Mouse (Mus musculus): ENCODE measurements around the gene Ccdc92. TPM values are rescaled to one million over a fixed set of nuclear protein-coding genes. Genes with fewer than 3 reads are reported as not detected.

The Ccdc92 gene
- polyA plus RNA-seq, 1 experiment from 2014 or later, result 6.1 TPM

- H3K4me2 ChIP-seq (replicated peaks), result no peak overlapping the region
- H3K4me3 ChIP-seq, result no peak overlapping the region
- no peak for ATAC-seq (ENCODE audit: low FRiP score, low read depth)
- H3K9me3 ChIP-seq, result no peaks in the 10 kb centered on the region
- H3K9ac ChIP-seq, result no peak overlapping the region
- H3K27ac ChIP-seq, result no peak overlapping the region
- WGBS, result 62% methylated on average over 6 of the region's 6 CpGs
- no peaks in the 10 kb centered on the region for H3K27me3 ChIP-seq
- peaks cover 13% of the 10 kb centered on the region; the same call in 1 of the 2 replicates for H3K4me1 ChIP-seq
- peaks cover 84% of the 10 kb centered on the region for H3K36me3 ChIP-seq
These were observed 21.7 kb upstream of the Ccdc92 start for GRCm38 (mm10) chr5:124883877-124884276.

GRCm38 (mm10) chr5:124879801-124880200, 17.6 kb upstream of the Ccdc92 start:
- H3K27ac ChIP-seq, result no peak overlapping the region
- H3K36me3 ChIP-seq, result peaks cover 69% of the 10 kb centered on the region
- WGBS, result 88% methylated on average over 6 of the region's 6 CpGs
- no peaks in the 10 kb centered on the region for H3K9me3 ChIP-seq
- no peaks in the 10 kb centered on the region for H3K27me3 ChIP-seq
- no peak overlapping the region for H3K4me2 ChIP-seq (replicated peaks)
- H3K4me1 ChIP-seq, result peaks cover 14% of the 10 kb centered on the region; the same call in 1 of the 2 replicates
- no peak overlapping the region for H3K9ac ChIP-seq
- H3K4me3 ChIP-seq, result no peak overlapping the region
- no peak for ATAC-seq (ENCODE audit: low FRiP score, low read depth)

GRCm38 (mm10) chr5:124879251-124879650, 17.0 kb upstream of the Ccdc92 start:
- H3K9ac ChIP-seq, result no peak overlapping the region
- H3K4me1 ChIP-seq, result peaks cover 14% of the 10 kb centered on the region; the same call in 1 of the 2 replicates
- no peaks in the 10 kb centered on the region for H3K9me3 ChIP-seq
- H3K4me2 ChIP-seq (replicated peaks), result no peak overlapping the region
- no peaks in the 10 kb centered on the region for H3K27me3 ChIP-seq
- ATAC-seq (ENCODE audit: low FRiP score, low read depth), result no peak
- no peak overlapping the region for H3K27ac ChIP-seq
- peaks cover 69% of the 10 kb centered on the region for H3K36me3 ChIP-seq
- WGBS, result 79% methylated on average over 4 of the region's 4 CpGs
- H3K4me3 ChIP-seq, result no peak overlapping the region

GRCm38 (mm10) chr5:124873890-124874601, 11.8 kb upstream of the Ccdc92 start:
- ATAC-seq (ENCODE audit: low FRiP score, low read depth), result no peak
- no peak overlapping the region for H3K4me3 ChIP-seq

GRCm38 (mm10) chr5:124873096-124873495, 10.9 kb upstream of the Ccdc92 start:
- Histone ChIP-seq H3K4me3 (no peak overlapping the region), H3K36me3 (peaks cover 46% of the 10 kb centered on the region), H3K9ac (no peak overlapping the region), H3K27me3 (no peaks in the 10 kb centered on the region), H3K9me3 (no peaks in the 10 kb centered on the region), H3K4me1 (peaks cover 10% of the 10 kb centered on the region; the same call in 1 of the 2 replicates), H3K4me2 (replicated peaks) (no peak overlapping the region), H3K27ac (no peak overlapping the region)
- WGBS, result 92% methylated on average over 3 of the region's 3 CpGs
- no peak for ATAC-seq (ENCODE audit: low FRiP score, low read depth)

More at GRCm38 (mm10) chr5:124873890-124874601, 11.8 kb upstream of the Ccdc92 start:
- Histone ChIP-seq H3K27me3 (no peaks in the 10 kb centered on the region), H3K4me2 (replicated peaks) (no peak overlapping the region), H3K36me3 (peaks cover 51% of the 10 kb centered on the region), H3K4me1 (peaks cover 9% of the 10 kb centered on the region; the same call in 1 of the 2 replicates), H3K9ac (no peak overlapping the region), H3K27ac (no peak overlapping the region), H3K9me3 (no peaks in the 10 kb centered on the region)
- WGBS, result 89% methylated on average over 6 of the region's 6 CpGs

- H3K4me3 ChIP-seq, result no peak overlapping the region
- ATAC-seq (ENCODE audit: low FRiP score, low read depth), result no peak
- H3K4me2 ChIP-seq (replicated peaks), result no peak overlapping the region
- no peaks in the 10 kb centered on the region for H3K9me3 ChIP-seq
- H3K36me3 ChIP-seq, result peaks cover 54% of the 10 kb centered on the region
- H3K4me1 ChIP-seq, result peaks cover 14% of the 10 kb centered on the region
- no peaks in the 10 kb centered on the region for H3K27me3 ChIP-seq
- H3K27ac ChIP-seq, result no peak overlapping the region
- no peak overlapping the region for H3K9ac ChIP-seq
- WGBS, result 74% methylated on average over 2 of the region's 2 CpGs
These were observed 9.8 kb upstream of the Ccdc92 start for GRCm38 (mm10) chr5:124872033-124872432.

- ATAC-seq (ENCODE audit: low FRiP score, low read depth), result no peak
These were observed 6.8 kb upstream of the Ccdc92 start for GRCm38 (mm10) chr5:124868981-124869380.

GRCm38 (mm10) chr5:124862871-124863741, 882 bp upstream of the Ccdc92 start:
- under 1% methylated on average over 78 of the region's 88 CpGs for WGBS
- ATAC-seq (ENCODE audit: low FRiP score, low read depth), result no peak; the same call in 1 of the 2 replicates
- Histone ChIP-seq H3K36me3 (peaks cover 17% of the 10 kb centered on the region), H3K27me3 (peaks cover 32% of the 10 kb centered on the region), H3K4me2 (replicated peaks) (peak overlapping the region; percentile 98), H3K4me3 (peak overlapping the region; percentile 70), H3K27ac (peak overlapping the region; percentile 94), H3K9me3 (no peaks in the 10 kb centered on the region), H3K9ac (peak overlapping the region; percentile 89), H3K4me1 (peaks cover 31% of the 10 kb centered on the region)

More at GRCm38 (mm10) chr5:124868981-124869380, 6.8 kb upstream of the Ccdc92 start:
- H3K36me3 ChIP-seq, result peaks cover 39% of the 10 kb centered on the region
- H3K9ac ChIP-seq, result no peak overlapping the region
- H3K27me3 ChIP-seq, result no peaks in the 10 kb centered on the region
- 43% methylated on average over 4 of the region's 4 CpGs for WGBS
- H3K27ac ChIP-seq, result no peak overlapping the region
- H3K9me3 ChIP-seq, result no peaks in the 10 kb centered on the region
- no peak overlapping the region for H3K4me2 ChIP-seq (replicated peaks)
- H3K4me1 ChIP-seq, result peaks cover 27% of the 10 kb centered on the region
- no peak overlapping the region for H3K4me3 ChIP-seq

GRCm38 (mm10) chr5:124861463-124861862, 761 bp downstream of the Ccdc92 start:
- Histone ChIP-seq H3K4me2 (replicated peaks) (peak overlapping the region; percentile 98), H3K9me3 (no peaks in the 10 kb centered on the region), H3K9ac (peak overlapping the region; percentile 68), H3K36me3 (peaks cover 7% of the 10 kb centered on the region), H3K4me1 (peaks cover 27% of the 10 kb centered on the region), H3K4me3 (peak overlapping the region; percentile 70), H3K27me3 (peaks cover 32% of the 10 kb centered on the region), H3K27ac (no peak overlapping the region)
- 0 out of 2 replicates have a peak, but pooled peaks have one; percentile 22 for ATAC-seq (ENCODE audit: low FRiP score, low read depth)
- WGBS, result under 1% methylated on average over 33 of the region's 33 CpGs

GRCm38 (mm10) chr5:124860013-124860412, 2.2 kb downstream of the Ccdc92 start:
- no peak overlapping the region for H3K4me2 ChIP-seq (replicated peaks)
- peaks cover 32% of the 10 kb centered on the region for H3K27me3 ChIP-seq
- no peak overlapping the region for H3K4me3 ChIP-seq
- H3K9ac ChIP-seq, result no peak overlapping the region
- H3K9me3 ChIP-seq, result no peaks in the 10 kb centered on the region
- no peak for ATAC-seq (ENCODE audit: low FRiP score, low read depth)
- H3K27ac ChIP-seq, result no peak overlapping the region
- peaks cover 2% of the 10 kb centered on the region; the same call in 1 of the 2 replicates for H3K36me3 ChIP-seq
- H3K4me1 ChIP-seq, result peaks cover 22% of the 10 kb centered on the region
- WGBS, result 8% methylated on average over 5 of the region's 5 CpGs

- 87% methylated on average over 4 of the region's 4 CpGs for WGBS
- no peak overlapping the region for H3K4me2 ChIP-seq (replicated peaks)
- ATAC-seq (ENCODE audit: low FRiP score, low read depth), result no peak
These were observed 8.0 kb downstream of the Ccdc92 start for GRCm38 (mm10) chr5:124854202-124854601.

GRCm38 (mm10) chr5:124853079-124853478, 9.1 kb downstream of the Ccdc92 start:
- no peaks in the 10 kb centered on the region for H3K36me3 ChIP-seq
- H3K4me1 ChIP-seq, result 0 out of 2 replicates have a peak, but pooled peaks cover 5% of the 10 kb centered on the region
- no peak overlapping the region for H3K27ac ChIP-seq
- ATAC-seq (ENCODE audit: low FRiP score, low read depth), result no peak
- H3K9me3 ChIP-seq, result no peaks in the 10 kb centered on the region
- no peaks in the 10 kb centered on the region for H3K27me3 ChIP-seq
- H3K9ac ChIP-seq, result no peak overlapping the region
- WGBS, result 68% methylated on average over 2 of the region's 2 CpGs
- no peak overlapping the region for H3K4me3 ChIP-seq
- H3K4me2 ChIP-seq (replicated peaks), result no peak overlapping the region

More at GRCm38 (mm10) chr5:124854202-124854601, 8.0 kb downstream of the Ccdc92 start:
- Histone ChIP-seq H3K9me3 (no peaks in the 10 kb centered on the region), H3K27me3 (peaks cover 7% of the 10 kb centered on the region; the same call in 1 of the 2 replicates), H3K4me3 (no peak overlapping the region), H3K36me3 (no peaks in the 10 kb centered on the region), H3K4me1 (0 out of 2 replicates have a peak, but pooled peaks cover 5% of the 10 kb centered on the region), H3K9ac (no peak overlapping the region), H3K27ac (no peak overlapping the region)
